Mouse (Mus musculus) thymus, adult 2 months (tissue): Measurements from ENCODE around the gene Frrs1l. TPM values are rescaled to one million over a fixed set of nuclear protein-coding genes. Genes with fewer than 3 reads are reported as not detected.

Experiments
- DNase-seq: peaks from one replicate; pipeline ENCODE4 v3.0.0; 2021
- H3K27ac ChIP-seq: fragments of 200-500 bp; 2 replicates; pipeline ENCODE4 v1.5.1; 2012; ENCODE audit warnings: low read length, control low read depth; ENCODE audit not compliant: control insufficient read depth, insufficient read depth
- H3K27me3 ChIP-seq: fragments of 200-500 bp; 2 replicates; pipeline ENCODE4 v1.6.1; 2012; ENCODE audit warnings: mild to moderate bottlenecking, low read length, moderate library complexity, mixed read lengths; ENCODE audit not compliant: control insufficient read depth, insufficient read depth
- H3K36me3 ChIP-seq: fragments of 200-500 bp; 2 replicates; pipeline ENCODE4 v1.6.1; 2012; ENCODE audit warnings: mild to moderate bottlenecking, low read length, moderate library complexity; ENCODE audit not compliant: control insufficient read depth, insufficient read depth
- H3K4me1 ChIP-seq: fragments of 200-500 bp; replicated peaks from 2 replicates; pipeline ENCODE4 v1.6.1; 2012; ENCODE audit warnings: low read length; ENCODE audit not compliant: control insufficient read depth, insufficient read depth
- H3K4me3 ChIP-seq: fragments of 200-500 bp; 2 replicates; pipeline ENCODE4 v1.5.1; 2012; ENCODE audit warnings: mild to moderate bottlenecking, low read length, control low read depth, moderate library complexity; ENCODE audit not compliant: control insufficient read depth, insufficient read depth
- CTCF ChIP-seq: fragments of 200-500 bp; IDR thresholded peaks from 2 replicates; pipeline ENCODE4 v1.5.1; 2012; ENCODE audit warnings: mild to moderate bottlenecking, control low read depth, low read length, moderate library complexity, borderline replicate concordance; ENCODE audit not compliant: control insufficient read depth, poor library complexity, insufficient read depth; ENCODE audit errors: extremely low read depth
- POLR2A ChIP-seq: fragments of 200-500 bp; IDR thresholded peaks from 2 replicates; pipeline ENCODE4 v1.6.1; 2012; ENCODE audit warnings: mild to moderate bottlenecking, low read length, control low read depth, moderate library complexity; ENCODE audit not compliant: control insufficient read depth, poor library complexity, insufficient read depth; ENCODE audit errors: extremely low read depth
- WGBS: fragments of 180-500 bp; shearing (Covaris S2); methylation state at CpG from one replicate; pipeline ENCODE4 v1.1.7; 2018; 5-methylcytosine and 5-hydroxymethylcytosine counted together
- polyA plus RNA-seq: library from polyadenylated mRNA; depleted of rRNA; stranded (reverse); fragments of >200 nt; gene quantifications from 2 replicates; pipeline ENCODE4 v1.2.3, GENCODE M21; 2012

Gene Frrs1l
- polyA plus RNA-seq, 1 experiment = not detected

DNA sequence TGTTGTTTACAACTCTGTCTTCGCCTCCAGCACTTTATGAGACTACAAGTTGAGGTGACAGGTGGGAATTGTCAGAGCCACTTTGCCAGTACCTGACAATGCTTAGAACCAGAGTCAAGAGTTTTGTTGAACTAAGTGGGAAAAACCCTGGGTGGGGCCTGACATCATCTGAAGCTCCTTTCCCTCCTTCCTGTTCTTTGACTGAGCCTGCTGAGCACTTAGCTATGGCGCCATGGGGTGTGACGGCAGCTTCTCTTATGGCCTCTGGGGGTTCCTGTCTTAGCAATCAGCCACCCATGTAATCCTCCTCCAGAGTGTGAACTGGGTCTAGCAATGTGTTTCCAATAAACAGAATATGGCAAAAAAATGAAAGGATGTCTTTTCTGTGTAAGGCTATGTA lies 33.3 kb upstream of the Frrs1l start:
- Histone ChIP-seq H3K36me3 (no peaks in the 10 kb centered on the region), H3K4me3 (no peak overlapping the region), H3K27ac (no peak overlapping the region), H3K4me1 (peaks cover 13% of the 10 kb centered on the region), H3K27me3 (no peaks in the 10 kb centered on the region)
- no peak for DNase-seq
- TF ChIP-seq CTCF = no peak
- TF ChIP-seq POLR2A = no peak
- WGBS = 79% methylated on average over 3 of the region's 3 CpGs

DNA sequence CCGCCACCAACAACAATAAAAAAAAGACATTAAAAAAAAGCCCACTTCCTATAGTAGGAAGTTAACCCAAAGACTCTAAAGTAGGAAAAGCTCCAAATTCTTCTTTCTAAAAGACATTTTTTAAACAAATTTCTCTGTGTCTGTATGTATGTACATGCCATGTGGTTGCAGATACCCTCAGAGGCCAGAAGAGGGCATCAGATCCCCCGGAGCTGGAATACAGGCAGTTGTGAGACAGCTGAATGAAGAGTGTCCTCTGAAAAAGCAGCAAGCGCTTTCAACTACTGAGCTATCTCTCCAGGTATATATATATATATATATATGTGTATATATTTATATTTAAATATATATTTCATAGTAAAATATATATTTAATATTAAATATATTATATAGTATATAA lies 31.1 kb upstream of the Frrs1l start:
- 86% methylated on average over 3 of the region's 3 CpGs for WGBS
- H3K4me1 ChIP-seq = no peaks in the 10 kb centered on the region
- no peak overlapping the region for H3K27ac ChIP-seq
- H3K27me3 ChIP-seq = no peaks in the 10 kb centered on the region
- no peaks in the 10 kb centered on the region for H3K36me3 ChIP-seq
- H3K4me3 ChIP-seq = no peak overlapping the region
- TF ChIP-seq POLR2A (no peak), CTCF (no peak)
- no peak for DNase-seq

DNA sequence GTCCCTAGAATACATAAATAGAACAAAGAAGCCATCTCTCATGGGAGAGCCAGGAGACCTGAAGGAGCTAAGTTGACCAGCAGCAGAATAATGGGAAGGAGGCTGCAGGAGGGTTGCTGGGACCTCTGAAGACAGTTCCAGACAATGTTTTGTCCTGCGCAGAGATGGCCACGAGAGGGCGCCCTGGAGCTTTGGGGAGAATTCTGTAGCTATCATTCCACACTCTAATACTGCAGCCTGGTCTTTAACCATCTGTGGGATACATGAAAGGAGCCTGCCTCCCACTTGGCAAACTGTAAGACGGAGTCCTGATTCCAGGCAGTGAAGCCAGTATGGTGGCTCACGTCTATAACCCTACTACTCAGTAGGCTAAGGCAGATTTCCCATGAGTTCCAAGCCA lies 27.0 kb upstream of the Frrs1l start:
- DNase-seq = peak; percentile 77
- Histone ChIP-seq H3K27me3 (no peaks in the 10 kb centered on the region), H3K36me3 (no peaks in the 10 kb centered on the region), H3K4me1 (no peaks in the 10 kb centered on the region), H3K27ac (no peak overlapping the region), H3K4me3 (no peak overlapping the region)
- TF ChIP-seq CTCF = peak; percentile 75; the same call in 1 of the 2 replicates
- TF ChIP-seq POLR2A = no peak
- 28% methylated on average over 5 of the region's 5 CpGs for WGBS

DNA sequence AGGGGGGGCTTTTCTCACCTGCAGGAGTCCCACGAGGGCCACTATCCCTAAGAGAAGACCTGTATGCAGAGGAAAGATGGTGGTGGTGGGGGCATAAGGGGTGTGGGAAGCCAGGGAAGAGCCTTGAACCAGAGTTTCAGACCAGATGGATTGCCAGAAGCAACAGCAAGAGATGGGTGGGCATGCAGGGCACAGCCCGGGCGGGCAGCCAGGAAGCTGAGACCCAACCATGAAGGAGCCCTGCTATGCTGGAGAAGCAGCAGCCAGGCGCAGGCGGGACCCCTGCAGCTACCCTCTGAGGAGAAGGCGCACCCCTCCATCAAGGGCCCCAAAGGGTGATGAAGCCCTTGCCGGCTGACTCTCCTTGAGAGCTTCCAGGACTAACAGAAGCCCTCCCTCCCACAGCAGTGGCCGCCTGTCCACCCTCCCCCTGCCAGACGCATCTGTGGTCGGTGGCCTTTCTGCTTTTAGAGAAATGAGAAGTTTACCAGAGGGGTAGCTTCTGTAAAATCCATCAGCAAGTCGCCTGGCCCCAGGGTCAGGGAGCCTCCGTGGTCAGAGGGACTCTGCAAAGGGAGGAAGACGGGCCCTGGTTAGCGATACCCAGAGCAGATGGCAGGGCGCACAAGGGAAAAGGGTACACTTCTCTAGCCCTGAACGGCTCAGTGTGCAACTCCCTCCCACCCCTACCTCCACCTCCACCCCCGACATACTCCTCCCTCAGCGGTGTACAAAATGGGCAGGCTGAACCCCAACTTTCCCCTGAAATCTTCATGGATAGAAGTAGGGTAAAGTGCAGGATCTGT lies 26.4 kb upstream of the Frrs1l start:
- 50% methylated on average over 18 of the region's 18 CpGs for WGBS
- Histone ChIP-seq H3K27ac (no peak overlapping the region), H3K4me1 (no peaks in the 10 kb centered on the region), H3K36me3 (no peaks in the 10 kb centered on the region), H3K4me3 (no peak overlapping the region), H3K27me3 (no peaks in the 10 kb centered on the region)
- DNase-seq = no peak
- TF ChIP-seq POLR2A (no peak), CTCF (no peak)

DNA sequence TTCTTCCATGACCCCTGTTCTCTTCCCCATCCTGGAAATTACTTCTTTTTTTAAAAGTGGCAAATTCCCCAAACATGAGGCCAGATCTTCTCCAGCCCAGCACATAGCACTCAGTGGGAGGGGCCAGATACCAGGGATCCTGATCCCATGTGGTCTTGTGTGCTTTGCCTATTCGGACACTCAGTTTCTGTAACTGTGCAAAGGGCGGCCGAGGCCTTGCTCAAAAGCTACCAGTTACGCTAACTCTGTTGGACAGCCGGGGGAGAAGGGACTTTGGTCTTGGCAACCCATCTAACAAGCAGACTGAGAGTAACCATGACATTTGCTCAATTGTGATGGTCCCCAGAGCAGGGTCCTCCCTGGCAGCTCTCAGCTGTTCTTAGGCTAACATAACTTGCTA lies 24.8 kb upstream of the Frrs1l start:
- TF ChIP-seq CTCF (no peak), POLR2A (no peak)
- no peak overlapping the region for H3K4me3 ChIP-seq
- 96% methylated on average over 5 of the region's 5 CpGs for WGBS
- no peaks in the 10 kb centered on the region for H3K36me3 ChIP-seq
- no peak for DNase-seq
- H3K4me1 ChIP-seq = 0 out of 2 replicates have a peak, but pooled peaks cover 3% of the 10 kb centered on the region
- no peaks in the 10 kb centered on the region for H3K27me3 ChIP-seq
- no peak overlapping the region for H3K27ac ChIP-seq

DNA sequence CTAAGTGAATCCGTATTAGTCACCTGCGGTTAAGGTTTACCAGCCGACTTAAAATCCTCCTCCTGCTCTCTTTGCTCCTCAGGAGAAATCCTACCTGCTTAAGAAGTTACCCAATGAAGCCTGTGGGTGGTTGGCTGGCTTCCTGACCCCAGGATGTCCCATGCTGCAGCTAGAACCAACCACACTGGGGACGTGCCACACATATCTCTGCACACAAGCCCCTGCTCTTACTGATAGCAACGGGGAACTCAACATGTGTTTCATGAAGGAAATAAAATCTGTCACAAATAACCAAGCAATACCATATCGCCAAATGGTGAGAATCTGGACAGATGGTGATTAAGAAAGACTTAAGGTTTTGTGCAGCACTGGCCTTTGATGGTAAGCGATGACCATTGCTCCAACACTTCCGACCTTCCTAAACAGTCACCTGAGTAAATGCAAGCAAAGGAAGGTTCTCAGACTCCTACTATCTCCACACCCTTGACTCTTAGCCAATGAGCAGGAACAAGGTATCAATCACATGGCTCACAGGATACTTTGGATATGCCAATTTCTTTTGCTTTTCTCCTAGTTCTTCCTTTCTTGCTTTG lies 21.4 kb upstream of the Frrs1l start:
- 44% methylated on average over 8 of the region's 8 CpGs for WGBS
- TF ChIP-seq CTCF = no peak
- TF ChIP-seq POLR2A = no peak
- H3K27me3 ChIP-seq = no peaks in the 10 kb centered on the region

More for the DNA sequence above, 21.4 kb upstream of the Frrs1l start:
- H3K36me3 ChIP-seq = no peaks in the 10 kb centered on the region
- H3K27ac ChIP-seq = no peak overlapping the region
- H3K4me3 ChIP-seq = no peak overlapping the region
- no peak for DNase-seq
- peaks cover 3% of the 10 kb centered on the region; the same call in 1 of the 2 replicates for H3K4me1 ChIP-seq
